Mouse (Mus musculus): Measurements from ENCODE around the gene Atp2a1.
A peak's percentile ranks its signal among the peaks of the same experiment; 100 is the strongest.

The Atp2a1 gene

DNA sequence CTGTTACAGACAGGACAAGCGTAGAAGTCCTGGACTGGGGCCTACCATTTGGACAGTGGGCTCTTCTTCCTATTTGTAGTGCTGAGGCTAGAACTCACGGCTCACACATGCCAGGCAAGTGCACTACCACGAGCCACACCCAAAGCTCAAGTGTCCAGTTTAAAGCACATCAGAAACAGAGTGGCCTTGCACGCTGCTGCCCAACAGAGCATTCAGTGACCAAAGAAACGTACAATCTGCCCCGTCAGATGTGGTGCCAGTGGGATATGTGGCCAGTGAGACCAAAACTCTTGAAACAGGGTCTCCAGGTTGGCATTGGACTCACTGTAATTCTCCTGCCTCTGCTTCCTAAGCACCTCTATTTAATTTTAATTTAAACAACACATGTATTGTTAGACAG, 12.3 kb downstream of the Atp2a1 start:
- DNase-seq (ENCODE audit: low read depth): no peak

DNA sequence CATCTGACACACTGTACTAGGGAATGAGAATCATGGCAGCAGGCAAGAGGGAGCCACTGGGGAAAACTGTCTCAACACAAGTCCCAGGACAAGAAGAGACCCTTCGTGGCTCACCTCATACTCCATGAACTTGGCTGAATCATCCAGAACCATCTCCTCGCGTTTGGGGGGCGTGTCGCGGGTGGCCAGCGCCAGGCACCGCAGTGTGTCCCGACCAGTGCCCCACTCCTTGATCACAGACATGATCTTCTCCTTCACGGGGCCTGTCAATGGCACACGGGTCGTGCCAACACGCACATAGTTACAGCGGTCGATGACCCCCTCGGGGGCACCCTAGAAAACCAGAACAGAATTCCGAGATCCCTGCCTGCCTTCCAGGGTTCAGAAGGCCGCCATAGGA, 12.9 kb downstream of the Atp2a1 start:
- DNase-seq (ENCODE audit: low read depth): no peak

GRCm38 (mm10) chr7:126448481-126448880, 14.4 kb downstream of the Atp2a1 start:
- DNase-seq (ENCODE audit: low read depth): no peak

- no peak for DNase-seq (ENCODE audit: low read depth)
These were observed 16.7 kb downstream of the Atp2a1 start for GRCm38 (mm10) chr7:126446217-126446616.

- DNase-seq (ENCODE audit: low read depth): no peak
These were observed 17.6 kb downstream of the Atp2a1 start for GRCm38 (mm10) chr7:126445104-126445815.

DNA sequence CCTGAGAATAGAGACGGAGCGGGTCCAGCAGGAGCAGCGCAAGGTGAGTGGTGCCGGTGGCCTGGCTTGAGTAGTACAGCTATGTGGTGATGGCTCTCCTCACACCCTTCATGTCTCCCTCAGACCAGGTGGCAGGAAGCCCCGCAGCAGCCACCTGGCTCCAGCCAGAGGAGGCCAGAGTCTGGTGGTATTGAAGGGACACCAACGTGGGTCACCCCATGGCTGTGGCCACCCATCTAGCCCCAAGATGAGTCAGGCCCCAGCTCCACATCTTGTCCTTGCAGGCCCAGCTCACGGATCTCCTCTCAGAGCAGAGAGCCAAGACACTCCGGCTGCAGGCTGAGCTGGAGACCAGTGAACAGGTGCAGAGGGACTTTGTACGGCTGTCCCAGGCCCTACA, 18.4 kb downstream of the Atp2a1 start:
- DNase-seq (ENCODE audit: low read depth): no peak

- no peak for DNase-seq (ENCODE audit: low read depth)
These were observed 18.9 kb downstream of the Atp2a1 start for GRCm38 (mm10) chr7:126443997-126444396.

DNA sequence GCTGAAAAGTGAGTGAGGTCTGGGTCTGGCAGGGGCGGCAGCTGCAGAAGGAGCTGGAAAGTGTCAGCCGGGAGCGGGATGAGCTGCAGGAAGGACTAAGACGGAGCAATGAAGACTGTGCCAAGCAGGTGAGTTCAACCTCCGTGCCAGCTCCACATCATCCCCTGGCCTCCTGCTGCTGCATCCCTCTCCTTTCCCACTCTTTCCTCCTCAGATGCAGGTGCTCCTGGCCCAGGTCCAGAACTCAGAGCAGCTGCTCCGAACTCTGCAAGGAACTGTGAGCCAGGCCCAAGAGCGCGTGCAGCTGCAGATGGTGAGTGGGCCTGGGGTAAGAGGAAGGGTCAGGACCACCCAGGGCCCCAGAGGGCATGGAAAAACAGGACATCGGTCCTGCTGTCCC, 22.8 kb downstream of the Atp2a1 start:
- no peak for DNase-seq (ENCODE audit: low read depth)

DNA sequence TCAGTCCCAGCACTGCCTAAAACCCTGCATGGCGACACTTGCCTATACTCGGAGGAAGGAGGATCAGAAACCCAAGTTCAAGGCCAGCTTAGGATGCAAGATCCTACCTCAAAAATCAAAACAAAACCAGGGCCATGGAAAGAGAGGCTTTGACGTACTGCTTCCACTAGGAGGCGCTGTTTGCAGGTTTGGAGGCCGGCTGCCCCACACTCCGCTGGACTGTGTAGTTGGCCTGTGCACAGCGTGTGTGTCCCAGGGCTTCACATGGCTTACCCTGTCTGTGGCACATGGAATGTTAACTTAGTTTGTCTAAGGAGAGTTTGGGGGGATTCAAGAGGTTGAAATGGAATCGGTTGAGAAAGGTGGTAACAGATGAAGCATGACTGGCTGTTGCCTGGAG, 26.1 kb downstream of the Atp2a1 start:
- peak; percentile 83 for DNase-seq (ENCODE audit: low read depth)

GRCm38 (mm10) chr7:126435801-126436200, 27.1 kb downstream of the Atp2a1 start:
- DNase-seq (ENCODE audit: low read depth): no peak

- no peak for DNase-seq (ENCODE audit: low read depth)
These were observed 28.2 kb downstream of the Atp2a1 start for GRCm38 (mm10) chr7:126434726-126435125.

DNA sequence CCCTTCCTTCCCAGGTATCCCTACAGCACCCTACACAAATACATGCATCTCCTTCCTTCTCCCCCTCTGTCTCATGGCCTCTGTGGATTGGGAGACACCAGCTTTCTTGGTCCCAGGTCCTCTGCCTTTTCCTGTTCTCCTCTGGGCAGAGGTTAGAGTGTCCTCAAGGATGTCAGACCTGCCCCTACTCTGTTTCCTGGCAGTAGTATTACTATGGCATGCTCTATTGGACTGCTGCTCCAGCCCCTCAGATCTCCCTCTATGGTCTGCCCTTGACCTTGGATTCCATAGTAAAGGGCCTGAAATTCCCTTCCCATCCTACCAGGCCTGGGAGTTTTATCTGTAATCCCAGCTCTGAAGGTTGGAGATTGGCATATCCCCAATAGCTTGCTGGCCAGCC, 32.7 kb downstream of the Atp2a1 start:
- DNase-seq (ENCODE audit: low read depth): peak; percentile 19

- DNase-seq (ENCODE audit: low read depth): no peak
These were observed 33.4 kb downstream of the Atp2a1 start for GRCm38 (mm10) chr7:126429503-126429898.

DNA sequence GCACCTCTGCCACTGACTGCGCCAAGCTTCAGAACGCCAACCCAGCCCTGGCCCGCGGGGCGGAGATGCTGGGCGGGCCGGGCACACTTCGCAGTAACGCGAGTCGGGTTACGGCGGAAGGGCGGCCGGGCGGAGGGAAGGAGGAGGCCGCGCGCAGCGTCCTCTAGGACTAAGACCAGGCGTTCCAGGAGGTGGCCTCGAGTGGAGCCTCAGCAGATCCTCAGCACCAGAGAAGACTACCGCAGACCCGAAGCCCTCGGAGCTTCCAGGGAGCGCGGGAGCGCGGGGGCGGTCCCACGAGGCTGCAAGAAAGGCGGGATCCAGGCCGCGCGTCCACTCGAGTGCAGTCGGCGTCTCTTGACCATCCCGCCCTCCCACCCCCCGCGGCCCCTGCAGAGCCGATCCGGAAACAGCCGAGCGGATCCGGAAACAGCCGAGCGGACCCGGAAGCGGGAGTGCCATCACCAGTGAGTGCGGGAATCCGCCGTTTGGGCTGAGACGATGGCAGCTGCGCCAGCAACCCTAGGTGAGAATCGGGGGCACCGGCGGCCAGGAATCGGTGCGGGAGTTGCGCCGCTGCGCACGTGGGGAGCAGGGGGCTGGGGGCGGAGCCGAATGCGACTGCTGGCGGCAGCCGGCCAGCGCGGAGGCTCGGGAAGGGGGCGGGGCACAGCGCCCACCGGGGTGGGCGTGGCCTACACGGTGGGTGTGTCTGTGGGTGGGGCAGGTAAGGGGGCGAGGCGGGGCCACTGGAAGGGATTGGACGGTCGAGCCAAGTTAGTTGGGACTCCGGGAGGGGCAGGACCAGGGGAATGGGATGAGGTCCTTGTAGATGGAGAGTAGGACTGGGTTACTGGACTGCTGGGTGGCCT, 34.0 kb downstream of the Atp2a1 start, which contains the start of gene Rabep2:
Gene Rabep2 (plus strand): TSS at position 129 of the 872 bp plus-strand sequence.
- DNase-seq (ENCODE audit: low read depth): peak; percentile 88

DNA sequence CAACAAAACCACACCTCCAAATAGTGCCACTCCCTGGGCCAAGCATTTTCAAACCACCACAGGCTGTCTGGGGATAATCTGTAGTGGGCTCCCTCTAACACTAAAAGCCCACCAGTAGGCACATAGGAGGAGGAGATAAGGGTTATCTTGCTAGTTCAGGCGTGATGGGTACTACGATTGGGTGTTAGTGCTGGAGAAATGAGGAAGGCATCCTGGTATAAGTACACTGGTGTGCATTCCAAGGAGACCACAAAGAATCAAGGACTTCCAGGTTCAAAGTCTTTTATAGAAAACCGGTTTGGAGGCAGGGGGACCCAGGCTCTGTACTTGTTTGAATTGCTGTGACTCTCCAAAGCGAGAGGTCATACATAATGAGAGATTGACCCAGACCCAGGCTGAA, 34.8 kb downstream of the Atp2a1 start:
- no peak for DNase-seq (ENCODE audit: low read depth)

GRCm38 (mm10) chr7:126427323-126427860, 35.5 kb downstream of the Atp2a1 start:
- DNase-seq (ENCODE audit: low read depth): no peak

- no peak for DNase-seq (ENCODE audit: low read depth)
These were observed 38.7 kb downstream of the Atp2a1 start for GRCm38 (mm10) chr7:126424161-126424560.

DNA sequence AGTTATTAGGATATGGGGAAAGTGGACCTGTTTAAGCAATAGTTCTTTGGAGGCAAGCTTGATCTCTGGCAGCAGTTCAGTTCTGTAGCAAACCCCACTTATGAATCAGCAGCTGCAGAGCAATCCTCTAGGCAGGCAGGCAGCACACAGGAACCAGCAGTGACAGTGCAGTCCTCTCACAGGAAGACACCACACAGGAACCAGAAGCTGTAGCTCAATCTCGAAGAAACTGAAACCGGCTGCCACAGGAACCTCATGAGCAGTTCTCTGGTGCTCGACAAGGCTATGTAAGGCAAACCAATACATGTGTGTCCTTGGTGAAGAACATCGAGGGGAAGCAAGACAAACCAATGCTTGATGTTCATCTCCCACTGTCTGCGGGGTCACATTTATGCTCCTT, 41.2 kb downstream of the Atp2a1 start:
- DNase-seq (ENCODE audit: low read depth): no peak

GRCm38 (mm10) chr7:126418496-126418895, 44.4 kb downstream of the Atp2a1 start:
- no peak for DNase-seq (ENCODE audit: low read depth)

DNA sequence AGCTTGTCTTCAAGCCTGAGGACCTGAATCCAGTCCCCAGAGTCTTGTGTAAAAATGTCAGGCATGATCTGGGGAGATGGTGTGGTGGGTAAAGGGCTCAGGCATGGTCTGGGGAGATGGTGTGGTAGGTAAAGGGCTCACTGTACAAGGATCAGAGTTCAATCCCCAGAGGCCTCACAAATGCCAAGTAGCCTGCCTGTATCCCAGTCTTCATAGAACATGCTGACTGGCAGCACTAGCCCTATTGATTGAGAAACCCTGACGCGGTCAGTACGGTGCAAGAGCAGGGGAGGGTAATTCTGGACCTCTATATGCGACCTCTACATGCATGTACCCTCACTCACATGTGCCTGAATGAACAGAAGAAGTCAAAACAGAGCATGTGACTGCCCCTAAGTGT, 45.3 kb downstream of the Atp2a1 start:
- DNase-seq (ENCODE audit: low read depth): no peak

- DNase-seq (ENCODE audit: low read depth): no peak
These were observed 45.9 kb downstream of the Atp2a1 start for GRCm38 (mm10) chr7:126417045-126417444.

DNA sequence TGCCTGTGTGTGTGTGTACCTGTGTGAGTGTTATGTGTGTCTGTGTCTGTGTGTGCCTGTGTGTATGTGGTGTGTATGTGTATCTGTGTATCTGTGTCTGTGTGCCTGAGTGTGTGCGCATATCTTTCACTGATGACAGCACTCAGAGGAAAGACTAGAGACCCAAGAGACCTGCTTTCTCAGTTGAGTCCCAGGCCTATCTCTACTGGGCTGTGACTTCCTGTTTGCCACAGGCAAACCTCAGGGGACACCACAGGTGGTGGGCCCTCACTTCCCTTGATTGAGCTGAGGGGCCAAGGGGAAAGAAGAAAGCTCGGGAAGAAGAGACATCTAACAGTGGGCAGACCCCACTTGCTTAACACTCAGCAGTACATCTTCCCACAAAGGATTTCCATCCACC, 46.3 kb downstream of the Atp2a1 start:
- DNase-seq (ENCODE audit: low read depth): no peak

- DNase-seq (ENCODE audit: low read depth): no peak
These were observed 48.2 kb downstream of the Atp2a1 start, which contains the start of gene Cd19 for GRCm38 (mm10) chr7:126414725-126415124. Gene Cd19 (minus strand): TSS chr7:126414889.
